ENCODE assay signal across 9 mouse cellular contexts in the genomic region with DNA sequence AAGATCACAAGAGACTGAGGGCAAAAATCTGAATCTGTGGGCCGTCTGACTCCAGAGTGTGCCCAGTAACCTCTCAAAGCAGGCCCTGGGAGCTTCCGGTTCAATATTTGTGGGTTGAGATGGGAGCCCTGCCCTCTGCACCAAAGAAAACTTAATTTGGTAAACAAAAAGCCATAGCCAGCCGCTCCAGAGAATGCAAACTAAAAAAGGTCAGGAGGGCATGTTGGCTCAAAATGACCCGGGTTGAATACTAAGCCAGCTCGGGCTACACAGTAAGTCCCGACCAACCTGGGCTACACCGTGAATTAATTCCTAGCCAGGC. TPM values are rescaled to one million over a fixed set of nuclear protein-coding genes. Genes with fewer than 3 reads are reported as not detected.
DNase-seq lines count a peak whose midpoint lies in the region; ATAC-seq and TF ChIP-seq lines count a peak whose summit lies in the region.
"Had no signal": no experiment of that assay in that cellular context is flagged by ENCODE, and none has a peak within 500 bp of the region (broad histone marks: within the 10 kb centered on the region; RNA-seq: fewer than 3 reads in every experiment).

No protein-coding gene starts in this region.

- peak overlapping the region; percentile 91 for H3K4me3 ChIP-seq in erythroblast, embryonic 14.5 days (replicated peaks)
- H3K4me3 ChIP-seq in thymus, adult 2 months (ENCODE audit: control insufficient read depth, insufficient read depth, low read length): peak overlapping the region; percentile 20; the same call in 1 of the 2 replicates
- peak overlapping the region; percentile 72 to 77 for H3K4me3 ChIP-seq in liver, embryonic 14.5 days (ENCODE audit: insufficient read depth in 1 of 2, low read depth in 2 of 2, low read length in 2 of 2)
- peak overlapping the region; percentile 69 for H3K4me3 ChIP-seq in stomach, postnatal 0 days (ENCODE audit: low read depth, low read length)

- ATAC-seq in erythroblast, adult 5-6 weeks (replicated peaks; ENCODE audit: low FRiP score, poor library complexity, severe bottlenecking): no peak
- no peak for ATAC-seq in liver, embryonic 14.5 days (ENCODE audit: insufficient read depth)
- peak; percentile 51 for ATAC-seq in stomach, postnatal 0 days (ENCODE audit: low FRiP score, low TSS enrichment)

- H3K27me3 ChIP-seq in erythroblast, embryonic 14.5 days (ENCODE audit: control insufficient read depth): no peaks in the 10 kb centered on the region
- H3K27me3 ChIP-seq in thymus, adult 2 months (ENCODE audit: control insufficient read depth, insufficient read depth, low read length): no peaks in the 10 kb centered on the region
- no peaks in the 10 kb centered on the region for H3K27me3 ChIP-seq in liver, embryonic 14.5 days (ENCODE audit: control insufficient read depth, insufficient read depth, low read length)
- no peaks in the 10 kb centered on the region for H3K27me3 ChIP-seq in stomach, postnatal 0 days (ENCODE audit: control insufficient read depth, insufficient read depth, low read length)

- H3K9ac ChIP-seq in liver, embryonic 14.5 days (replicated peaks): peak overlapping the region; percentile 61
- H3K9ac ChIP-seq in stomach, postnatal 0 days (ENCODE audit: low read length): peak overlapping the region; percentile 59

- peaks cover 5% of the 10 kb centered on the region for H3K9me3 ChIP-seq in erythroblast, embryonic 14.5 days (ENCODE audit: control insufficient read depth, low read length)
- H3K9me3 ChIP-seq in liver, embryonic 14.5 days (ENCODE audit: control insufficient read depth, low read length): no peaks in the 10 kb centered on the region
- H3K9me3 ChIP-seq in stomach, postnatal 0 days (ENCODE audit: control insufficient read depth, low read length): no peaks in the 10 kb centered on the region

- H3K4me1 ChIP-seq in erythroblast, embryonic 14.5 days (ENCODE audit: control insufficient read depth): peaks cover 30% of the 10 kb centered on the region
- H3K4me1 ChIP-seq in thymus, adult 2 months (replicated peaks; ENCODE audit: control insufficient read depth, insufficient read depth, low read length): peaks cover 15% of the 10 kb centered on the region
- H3K4me1 ChIP-seq in liver, embryonic 14.5 days (replicated peaks; ENCODE audit: control insufficient read depth in 2 of 2, insufficient read depth in 2 of 2, low read length in 1 of 2): peaks cover 7 to 13% of the 10 kb centered on the region in 2 experiments
- H3K4me1 ChIP-seq in stomach, postnatal 0 days (replicated peaks; ENCODE audit: control insufficient read depth, insufficient read depth): no peaks in the 10 kb centered on the region

- TF ChIP-seq EP300 in liver, embryonic 14.5 days (IDR thresholded peaks at IDR 0.05; ENCODE audit: low read depth): no peak
- TF ChIP-seq EP300 in stomach, postnatal 0 days (optimal IDR thresholded peaks at IDR 0.05): no peak

- H3K4me2 ChIP-seq in liver, embryonic 14.5 days (ENCODE audit: low read depth): peak overlapping the region; percentile 79
- H3K4me2 ChIP-seq in stomach, postnatal 0 days (replicated peaks; ENCODE audit: low read depth): peak overlapping the region; percentile 60

- TF ChIP-seq CTCF in thymus, adult 2 months (IDR thresholded peaks at IDR 0.05; ENCODE audit: borderline replicate concordance, control insufficient read depth, extremely low read depth, insufficient read depth, low read length, poor library complexity): no peak
- no peak for TF ChIP-seq CTCF in liver, embryonic 14.5 days (IDR thresholded peaks at IDR 0.05; ENCODE audit: low read depth)
- no peak for TF ChIP-seq CTCF in stomach, postnatal 0 days (IDR thresholded peaks at IDR 0.05; ENCODE audit: low read depth)

- no peak for DNase-seq in thymus, adult 2 months
- no peak for DNase-seq in thymus, postnatal 36 days
- peak in 2 of 3 experiments; percentile 6 to 13 for DNase-seq in liver, embryonic 14.5 days (ENCODE audit: low read depth in 3 of 3, low spot score in 3 of 3)
- DNase-seq in stomach, postnatal 0 days (ENCODE audit: low spot score): no peak
- DNase-seq in spleen, postnatal 14 days (ENCODE audit: low spot score in 2 of 2): no peak
- DNase-seq in cerebellum, adult 9-10 months: no peak

- peaks cover 32% of the 10 kb centered on the region for H3K36me3 ChIP-seq in erythroblast, embryonic 14.5 days (ENCODE audit: control insufficient read depth)
- no peaks in the 10 kb centered on the region; the same call in 1 of the 2 replicates for H3K36me3 ChIP-seq in thymus, adult 2 months (ENCODE audit: control insufficient read depth, insufficient read depth, low read length)
- peaks cover 3% of the 10 kb centered on the region for H3K36me3 ChIP-seq in liver, embryonic 14.5 days (replicated peaks; ENCODE audit: control insufficient read depth, insufficient read depth, low read depth)
- peaks cover 8% of the 10 kb centered on the region; the same call in 1 of the 2 replicates for H3K36me3 ChIP-seq in stomach, postnatal 0 days (ENCODE audit: control insufficient read depth, insufficient read depth, low read length)

- WGBS in thymus, adult 2 months: 40% methylated on average over 7 of the region's 7 CpGs
- WGBS in liver, embryonic 14.5 days (ENCODE audit: insufficient replicate concordance): 38% methylated on average over 7 of the region's 7 CpGs
- 14% methylated on average over 7 of the region's 7 CpGs for WGBS in stomach, postnatal 0 days

- no peak for TF ChIP-seq POLR2A in thymus, adult 2 months (IDR thresholded peaks at IDR 0.05; ENCODE audit: control insufficient read depth, extremely low read depth, insufficient read depth, low read length, poor library complexity)

- peak overlapping the region; percentile 41; the same call in 1 of the 2 replicates for H3K27ac ChIP-seq in thymus, adult 2 months (ENCODE audit: control insufficient read depth, insufficient read depth, low read length)
- peak overlapping the region; percentile 74 for H3K27ac ChIP-seq in liver, embryonic 14.5 days
- peak overlapping the region; percentile 98 for H3K27ac ChIP-seq in stomach, postnatal 0 days (replicated peaks)

RNA-seq across cellular contexts. Expression of a gene that starts 0.6 kb away (rescaled TPM):
- 0.13 and 0.17 TPM in 2 replicates for polyA plus RNA-seq in erythroblast, embryonic 14.5 days (2012)
- 1.3 TPM in 1 of 2 replicates, not detected in the other for total RNA-seq in erythroblast, adult 5-6 weeks (2015; ENCODE audit: low replicate concordance)
- 0.56 and 0.94 TPM in 2 replicates for total RNA-seq in erythroblast, adult 5-6 weeks (2017; ENCODE audit: low replicate concordance)
- 8.0 and 8.2 TPM in 2 replicates for polyA plus RNA-seq in thymus, adult 2 months (2012; rRNA removed)
- 1.2 and 1.3 TPM in 2 replicates for polyA plus RNA-seq in liver, embryonic 14.5 days (2012; rRNA removed)
- 1.1 and 1.2 TPM in 2 replicates for polyA plus RNA-seq in liver, embryonic 14.5 days (2014; fragmentation: Nextera tagmentation; extraction: Ambion mirVana)
- 5.5 and 6.0 TPM in 2 replicates for polyA plus RNA-seq in stomach, postnatal 0 days (2015; fragmentation: Nextera tagmentation; extraction: Ambion mirVana)

RNA-seq across cellular contexts. Expression of a gene that starts 10.4 kb away (rescaled TPM):
- polyA plus RNA-seq in erythroblast, embryonic 14.5 days (2012): not detected in 2 replicates
- total RNA-seq in erythroblast, adult 5-6 weeks (2015; ENCODE audit: low replicate concordance): not detected in 2 replicates
- total RNA-seq in erythroblast, adult 5-6 weeks (2017; ENCODE audit: low replicate concordance): not detected in 2 replicates
- polyA plus RNA-seq in thymus, adult 2 months (2012; rRNA removed): not detected in 2 replicates
- polyA plus RNA-seq in liver, embryonic 14.5 days (2012; rRNA removed): not detected in 2 replicates
- polyA plus RNA-seq in liver, embryonic 14.5 days (2014; fragmentation: Nextera tagmentation; extraction: Ambion mirVana): not detected in 2 replicates
- polyA plus RNA-seq in stomach, postnatal 0 days (2015; fragmentation: Nextera tagmentation; extraction: Ambion mirVana): not detected in 2 replicates
- total RNA-seq: left cerebral cortex, postnatal 14 days had no signal

RNA-seq across cellular contexts. Expression of a gene that starts 37.3 kb away (rescaled TPM):
- 2.2 and 3.0 TPM in 2 replicates for polyA plus RNA-seq in erythroblast, embryonic 14.5 days (2012)
- 4.0 and 6.1 TPM in 2 replicates for total RNA-seq in erythroblast, adult 5-6 weeks (2015; ENCODE audit: low replicate concordance)
- 13.8 and 23.1 TPM in 2 replicates for total RNA-seq in erythroblast, adult 5-6 weeks (2017; ENCODE audit: low replicate concordance)
- 47.5 and 53.1 TPM in 2 replicates for polyA plus RNA-seq in thymus, adult 2 months (2012; rRNA removed)
- polyA plus RNA-seq in liver, embryonic 14.5 days (2012; rRNA removed): 11.6 and 15.0 TPM in 2 replicates
- 12.7 and 15.9 TPM in 2 replicates for polyA plus RNA-seq in liver, embryonic 14.5 days (2014; fragmentation: Nextera tagmentation; extraction: Ambion mirVana)
- 10.4 and 11.2 TPM in 2 replicates for polyA plus RNA-seq in stomach, postnatal 0 days (2015; fragmentation: Nextera tagmentation; extraction: Ambion mirVana)

RNA-seq across cellular contexts. Expression of a gene that starts 37.6 kb away (rescaled TPM):
- 16.5 and 25.3 TPM in 2 replicates for polyA plus RNA-seq in erythroblast, embryonic 14.5 days (2012)
- total RNA-seq in erythroblast, adult 5-6 weeks (2015; ENCODE audit: low replicate concordance): 137 and 178 TPM in 2 replicates
- 139 and 170 TPM in 2 replicates for total RNA-seq in erythroblast, adult 5-6 weeks (2017; ENCODE audit: low replicate concordance)
- polyA plus RNA-seq in thymus, adult 2 months (2012; rRNA removed): 80.6 and 93.7 TPM in 2 replicates
- 46.2 and 64.9 TPM in 2 replicates for polyA plus RNA-seq in liver, embryonic 14.5 days (2012; rRNA removed)
- polyA plus RNA-seq in liver, embryonic 14.5 days (2014; fragmentation: Nextera tagmentation; extraction: Ambion mirVana): 100 and 103 TPM in 2 replicates
- 154 and 166 TPM in 2 replicates for polyA plus RNA-seq in stomach, postnatal 0 days (2015; fragmentation: Nextera tagmentation; extraction: Ambion mirVana)

Comparison
In these comparisons a context has a peak if more than half of its experiments do, and no peak if none do; other contexts are left out.
1. H3K4me3 ChIP-seq: peak in every context shown above with its lines; median percentile 91 in erythroblast, embryonic 14.5 days; 74 in liver, embryonic 14.5 days; 69 in stomach, postnatal 0 days; 20 in thymus, adult 2 months.
2. DNase-seq: peak in liver, embryonic 14.5 days (2 of 3); none in thymus, adult 2 months (single experiment), thymus, postnatal 36 days (0 of 2), stomach, postnatal 0 days (single experiment), spleen, postnatal 14 days (0 of 2) and cerebellum, adult 9-10 months (single experiment).
3. H3K27ac ChIP-seq: peak in every context shown above with its lines; median percentile 98 in stomach, postnatal 0 days; 74 in liver, embryonic 14.5 days; 41 in thymus, adult 2 months.